Mouse (Mus musculus): ENCODE measurements at regions not wholly inside any gene's neighbourhood (a gene's known extent, or its start where the extent isn't known, plus 50 kb on each side); places are given as distances from the start of the nearest gene placed in this dataset.
"Not testable (repeated sequence)": the region's sequence is repeated elsewhere in the genome, so short reads cannot be mapped to it uniquely, and the experiment has no call there.

DNA sequence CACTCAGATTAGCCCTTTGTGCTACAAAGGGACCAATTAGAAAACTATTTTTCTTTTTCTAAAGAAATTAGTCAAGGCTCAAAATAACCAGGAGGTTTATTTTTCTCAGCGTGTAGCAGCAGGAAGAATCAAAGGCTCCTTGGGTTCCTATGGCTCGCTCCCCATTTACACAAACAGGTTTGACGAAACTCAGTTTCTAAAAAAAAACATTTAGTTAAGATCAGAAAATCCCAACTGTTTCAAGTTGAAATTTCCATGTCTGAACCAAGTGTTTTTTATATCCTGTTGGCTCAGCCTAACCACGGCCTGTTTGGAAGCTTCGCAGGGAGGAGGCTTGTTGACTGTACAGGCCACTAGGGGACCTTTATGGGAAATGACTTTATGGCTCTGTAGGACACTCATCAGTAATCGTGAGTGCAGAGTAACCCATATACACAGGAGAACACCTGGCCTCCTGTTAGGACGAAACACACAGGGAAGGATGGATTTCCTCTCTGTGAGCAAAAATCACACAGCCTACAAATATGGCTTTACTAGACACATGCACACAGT lies 215.6 kb upstream of the Sesn3 start:
- no peak for ATAC-seq

GRCm38 (mm10) chr9:14060257-14060656 lies 214.6 kb upstream of the Sesn3 start:
- ATAC-seq, result no peak

- no peak for ATAC-seq
These were observed 213.5 kb upstream of the Sesn3 start for GRCm38 (mm10) chr9:14061389-14061788.

DNA sequence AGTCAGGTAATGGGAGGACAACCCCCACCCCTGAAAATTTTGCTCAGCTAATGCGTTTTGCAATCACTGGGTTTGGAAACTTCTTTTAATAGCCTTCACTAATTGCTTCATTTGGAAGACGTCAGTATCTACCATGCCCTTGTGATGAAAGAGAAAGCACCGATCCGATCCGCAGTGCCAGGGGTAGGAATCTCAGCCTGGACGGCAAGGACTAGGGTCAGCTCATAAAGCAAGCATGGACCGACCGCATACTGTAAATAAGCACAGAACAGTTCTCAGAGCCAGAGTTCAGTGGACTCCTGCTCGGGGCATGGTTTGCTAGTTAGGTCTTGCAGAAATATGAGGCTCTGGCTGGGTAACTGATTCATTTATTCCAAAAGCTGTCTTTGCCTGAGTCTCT lies 213.0 kb upstream of the Sesn3 start:
- ATAC-seq, result no peak

GRCm38 (mm10) chr9:14062706-14063105 lies 212.2 kb upstream of the Sesn3 start:
- ATAC-seq, result no peak

DNA sequence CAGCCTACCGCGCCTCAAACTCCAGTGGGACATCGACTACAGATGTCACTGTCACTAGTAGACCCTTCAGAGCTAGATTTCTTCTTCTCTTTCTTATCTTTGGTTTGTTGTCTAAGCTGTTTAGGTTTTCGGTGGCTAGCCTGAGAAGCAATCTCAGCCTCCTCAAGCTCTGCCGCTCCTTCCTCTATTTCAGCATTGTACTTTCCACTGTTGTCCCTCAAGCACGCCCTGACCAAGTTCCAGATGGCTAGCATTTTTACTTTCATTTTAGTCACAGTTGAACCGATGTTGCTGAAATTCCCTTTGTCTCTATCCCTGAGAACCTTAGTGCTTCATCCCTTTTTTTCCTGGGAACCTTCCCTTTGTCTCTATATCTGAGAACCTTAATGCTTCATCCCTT lies 208.1 kb upstream of the Sesn3 start:
- not testable (repeated sequence) for ATAC-seq

DNA sequence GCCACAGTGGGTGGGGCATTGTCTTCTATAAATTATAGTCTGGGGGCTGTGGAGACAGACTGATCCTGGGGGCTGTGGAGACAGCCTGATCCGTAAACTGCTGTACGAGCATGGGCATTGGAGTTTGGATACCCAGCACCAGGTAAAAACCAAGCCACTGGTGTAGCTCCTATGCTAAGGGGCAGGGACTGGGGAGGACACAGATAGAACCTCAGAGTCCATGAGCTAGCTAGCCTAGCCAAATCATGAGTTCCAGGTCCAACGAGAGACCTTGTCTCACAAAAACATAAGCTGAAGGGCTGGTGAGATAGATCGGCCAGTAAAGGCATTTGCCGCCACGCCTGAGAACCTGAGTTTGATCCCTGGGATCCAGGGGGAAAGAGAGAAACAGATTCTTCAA lies 205.8 kb upstream of the Sesn3 start:
- ATAC-seq, result no peak

- ATAC-seq, result no peak
These were observed 205.1 kb upstream of the Sesn3 start for GRCm38 (mm10) chr9:14069770-14070169.

DNA sequence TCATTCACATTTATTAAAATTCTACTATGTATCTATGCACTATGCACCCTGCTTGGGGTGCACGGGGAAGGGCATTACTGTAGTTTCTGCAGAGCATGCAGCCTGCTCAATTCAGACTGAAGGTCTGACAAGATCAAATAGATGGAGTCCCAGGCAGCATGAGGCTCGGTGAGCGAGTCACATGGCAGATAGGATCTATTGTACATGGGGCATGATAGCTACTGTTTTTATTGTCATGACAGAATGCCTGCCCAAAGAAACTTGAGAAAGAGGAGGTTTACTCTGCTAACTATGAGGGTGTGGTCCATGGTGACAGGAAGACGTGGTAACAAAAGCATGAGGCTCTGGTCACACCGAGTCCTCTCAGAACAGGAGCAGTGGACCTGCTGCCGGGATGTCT lies 203.1 kb upstream of the Sesn3 start:
- ATAC-seq, result peak; percentile 59

DNA sequence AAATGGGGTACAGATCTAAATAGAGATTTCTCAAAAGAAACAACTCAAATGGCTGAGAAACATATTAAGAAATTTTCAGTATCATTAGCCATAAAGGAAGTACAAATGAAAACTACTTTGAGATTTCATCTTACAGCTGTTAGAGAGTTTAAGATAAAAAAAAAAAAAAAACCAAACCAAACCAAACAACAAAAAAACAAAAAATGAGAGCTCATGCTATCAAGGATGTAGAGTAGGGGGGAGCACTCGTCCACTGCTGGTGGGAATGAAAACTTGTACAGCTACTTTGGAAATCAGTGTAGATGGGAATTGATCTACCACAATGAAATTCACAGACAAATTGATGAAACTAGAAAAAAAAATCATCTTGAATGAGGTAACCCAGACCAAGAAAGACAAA lies 201.9 kb upstream of the Sesn3 start:
- no peak for ATAC-seq

DNA sequence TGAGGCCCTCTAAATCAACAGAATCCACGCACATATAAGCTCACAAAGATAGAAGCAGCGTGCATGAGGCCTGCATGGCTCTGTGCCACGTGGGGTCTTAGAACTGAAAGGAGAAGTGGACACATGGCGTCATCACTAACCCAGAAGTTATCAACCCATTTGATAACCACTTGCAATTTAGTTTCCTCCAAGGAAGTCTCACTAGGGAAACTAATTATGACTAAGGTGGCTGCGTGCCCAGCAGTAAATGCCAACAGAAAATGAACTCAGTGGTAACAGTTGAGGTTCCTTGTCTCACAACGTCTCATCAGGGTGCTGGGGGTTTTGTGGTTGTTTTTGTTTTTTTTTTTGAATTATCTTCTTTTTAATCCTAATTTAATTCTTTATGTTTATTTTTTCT lies 200.6 kb upstream of the Sesn3 start:
- no peak for ATAC-seq

DNA sequence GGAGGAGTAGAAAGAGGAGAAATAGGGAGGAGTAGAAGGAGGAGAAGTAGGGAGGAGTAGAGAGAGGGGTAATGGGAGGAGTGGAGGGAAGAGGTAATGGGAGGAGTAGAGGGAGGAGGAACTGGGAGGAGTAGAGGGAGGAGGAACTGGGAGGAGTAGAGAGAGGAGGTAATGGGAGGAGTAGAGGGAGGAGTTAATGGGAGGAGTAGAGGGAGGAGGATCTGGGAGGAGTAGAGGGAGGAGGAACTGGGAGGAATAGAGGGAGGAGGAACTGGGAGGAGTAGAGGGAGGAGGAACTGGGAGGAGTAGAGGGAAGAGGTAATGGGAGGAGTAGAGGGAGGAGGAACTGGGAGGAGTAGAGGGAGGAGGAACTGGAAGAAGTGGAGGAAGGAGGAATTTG lies 200.0 kb upstream of the Sesn3 start:
- not testable (repeated sequence) for ATAC-seq

GRCm38 (mm10) chr9:14075452-14075851 lies 199.4 kb upstream of the Sesn3 start:
- no peak for ATAC-seq

GRCm38 (mm10) chr9:14075868-14076267 lies 199.0 kb upstream of the Sesn3 start:
- no peak for ATAC-seq

GRCm38 (mm10) chr9:14076728-14077127 lies 198.1 kb upstream of the Sesn3 start:
- no peak for ATAC-seq

DNA sequence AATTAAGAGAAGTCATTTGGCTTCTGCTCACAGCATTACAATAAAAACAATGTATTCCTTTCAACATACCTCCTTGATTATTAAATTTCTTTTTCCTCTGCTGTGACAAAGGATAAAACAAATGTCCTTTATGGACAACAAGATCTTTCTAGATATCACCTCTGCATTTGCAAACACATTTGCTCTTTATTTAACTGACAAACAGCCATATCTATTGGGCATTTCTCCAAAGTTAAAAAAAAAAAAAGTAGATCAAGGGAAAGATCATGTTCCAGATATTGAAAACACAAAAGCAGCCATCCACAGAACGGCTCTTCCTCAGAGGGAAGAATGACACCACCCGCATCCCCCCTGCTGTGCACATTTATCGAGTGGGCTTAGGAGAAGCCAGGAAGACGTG lies 193.7 kb upstream of the Sesn3 start:
- ATAC-seq, result no peak

DNA sequence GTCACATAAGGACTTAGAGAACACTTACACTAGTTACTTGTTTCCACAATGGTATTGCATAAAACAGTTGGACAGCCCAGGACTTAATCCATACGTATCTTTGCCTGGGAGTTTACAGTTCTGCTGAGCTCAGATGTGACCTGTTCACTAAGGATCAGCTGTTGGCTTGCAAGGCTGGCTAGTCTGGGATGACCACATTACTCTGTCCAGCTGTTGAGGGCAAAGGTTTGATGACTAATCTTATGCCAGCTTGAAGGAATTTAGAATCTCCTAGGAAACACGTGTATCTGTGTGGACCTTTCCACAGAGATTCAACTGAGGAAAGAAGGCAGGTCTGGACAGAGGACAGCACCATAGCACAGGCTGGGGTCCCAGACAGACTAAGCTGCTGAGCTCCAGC lies 188.7 kb upstream of the Sesn3 start:
- ATAC-seq, result no peak

- no peak for ATAC-seq
These were observed 188.3 kb upstream of the Sesn3 start for GRCm38 (mm10) chr9:14086611-14087010.

- peak; percentile 12 for ATAC-seq
These were observed 187.0 kb upstream of the Sesn3 start for GRCm38 (mm10) chr9:14087874-14088273.

DNA sequence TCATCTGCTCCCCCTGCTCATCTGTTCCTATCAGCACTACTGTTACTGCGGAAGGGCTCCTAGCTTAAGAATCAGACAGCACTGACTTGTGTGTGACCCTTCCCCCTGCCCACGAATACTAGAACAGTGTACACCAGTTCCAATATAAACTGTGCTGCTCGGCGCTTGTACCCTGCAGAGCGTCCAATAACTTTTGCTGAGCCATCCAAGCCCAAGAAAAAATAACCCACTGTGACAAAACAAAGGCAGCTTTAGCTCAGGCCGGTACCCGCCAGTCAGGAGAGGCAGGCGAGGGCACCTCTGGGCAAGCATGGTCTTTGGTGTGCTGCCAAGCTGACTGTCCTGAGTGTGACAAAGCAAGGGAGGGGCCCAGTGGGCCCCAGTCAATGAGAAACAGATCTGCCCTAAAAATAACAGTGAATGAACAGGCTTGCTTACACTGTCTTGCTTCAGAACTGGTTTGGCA lies 185.0 kb upstream of the Sesn3 start:
- ATAC-seq, result no peak

- peak; percentile 20 for ATAC-seq
These were observed 184.4 kb upstream of the Sesn3 start for GRCm38 (mm10) chr9:14090454-14090853.

- peak; percentile 3 for ATAC-seq
These were observed 183.6 kb upstream of the Sesn3 start for GRCm38 (mm10) chr9:14091099-14091930.

GRCm38 (mm10) chr9:14092996-14093442 lies 181.8 kb upstream of the Sesn3 start:
- ATAC-seq, result peak; percentile 86

DNA sequence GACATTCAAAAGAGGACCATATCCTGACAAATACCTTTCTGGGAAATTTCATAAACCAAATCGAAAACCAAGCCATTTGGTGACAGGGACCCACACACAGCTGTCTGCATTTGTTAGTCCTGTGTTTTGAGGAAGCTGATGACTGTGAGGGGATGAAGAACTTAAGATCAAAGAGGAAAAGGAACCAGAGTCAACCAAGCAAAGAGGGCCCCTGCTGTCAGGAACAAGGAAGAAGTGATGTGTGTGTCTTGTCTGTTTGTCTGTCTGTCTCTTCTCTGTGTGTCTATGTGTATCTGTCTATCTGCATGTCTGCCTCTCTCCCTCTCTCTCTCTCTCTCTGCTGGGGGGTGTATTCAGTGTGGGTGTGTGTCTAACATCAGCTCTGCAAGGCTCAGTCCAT lies 171.3 kb upstream of the Sesn3 start:
- no peak for ATAC-seq

Measured in activated CD4-positive, CD25-positive, alpha-beta regulatory T cell, adult 4 months (primary cell).